Mouse (Mus musculus) gastrocnemius, postnatal 10 days (tissue): ENCODE measurements around the gene AC153137.1. TPM values are rescaled to one million over a fixed set of nuclear protein-coding genes. Genes with fewer than 3 reads are reported as not detected.

Experiments used
- total RNA-seq, 2 experiments: library from RNA; stranded (reverse); gene quantifications; 2 replicates each; pipeline ENCODE4 v1.2.3; 2021

Gene AC153137.1
- total RNA-seq, 2 experiments from 2014 or later: not detected

Other genes starting within 250 kb of the AC153137.1 start
- gene Phf3, start 104.0 kb downstream of the AC153137.1 start, total RNA-seq: 10 to 100 TPM; 32.5 to 40.0 TPM
- gene Lgsn, start 198.4 kb upstream of the AC153137.1 start, total RNA-seq: not detected
- gene 4931428L18Rik, start 244.7 kb upstream of the AC153137.1 start, total RNA-seq: not detected
- gene Pih1d3, start 244.9 kb upstream of the AC153137.1 start, total RNA-seq: not detected